Mouse (Mus musculus) lung, postnatal 25 days (tissue): ENCODE measurements around the gene Vmn1r122.
"Not testable (repeated sequence)": the region's sequence is repeated elsewhere in the genome, so short reads cannot be mapped to it uniquely, and the experiment has no call there.

Source experiments
- DNase-seq: peaks from one replicate; pipeline ENCODE4 v3.0.0; 2022; ENCODE audit warnings: low spot score

Gene Vmn1r122

GRCm38 (mm10) chr7:21134028-21134427 lies at the start of gene Vmn1r122:
Gene Vmn1r122 (minus strand): TSS chr7:21134128.
- DNase-seq = not testable (repeated sequence)

- not testable (repeated sequence) for DNase-seq
Measured at GRCm38 (mm10) chr7:21161885-21162284, 28.0 kb upstream of the Vmn1r122 start, which contains the start of gene Vmn1r123. Gene Vmn1r123 (plus strand): TSS chr7:21162185.

DNA sequence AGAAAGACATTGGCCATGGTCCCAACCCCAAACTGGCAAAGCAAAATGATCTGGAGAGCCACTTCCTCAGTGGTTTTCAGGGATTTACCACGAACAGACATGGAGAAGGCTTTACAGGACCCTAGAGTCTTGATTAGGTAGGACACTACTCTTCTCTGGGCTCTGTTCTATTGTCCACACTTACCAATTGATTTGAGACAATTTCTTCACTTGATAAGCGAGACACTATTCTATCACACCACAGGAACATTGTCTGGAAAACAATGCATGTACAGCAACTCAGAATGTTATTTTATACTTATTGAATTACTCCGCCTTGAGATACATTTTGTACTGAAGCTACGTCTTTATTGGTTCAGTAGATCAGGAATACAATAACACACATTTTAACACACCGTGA lies 35.5 kb downstream of the Vmn1r122 start, which contains the start of gene Vmn1r121:
Gene Vmn1r121 (minus strand): TSS at position 101 of the 400 bp plus-strand sequence.
- DNase-seq = not testable (repeated sequence)
